Mouse (Mus musculus) small intestine, adult 2 months (tissue): ENCODE measurements around the gene Klk1b24.

Experiments
- CTCF ChIP-seq: fragments of 200-500 bp; IDR thresholded peaks from 2 replicates; pipeline ENCODE4 v1.5.1; 2012; ENCODE audit warnings: low read depth, mild to moderate bottlenecking, control low read depth, inconsistent platforms, low read length, moderate library complexity, mixed read lengths; ENCODE audit not compliant: insufficient replicate concordance, insufficient read length; ENCODE audit errors: extremely low read depth
- POLR2A ChIP-seq: fragments of 200-500 bp; IDR thresholded peaks from 2 replicates; pipeline ENCODE4 v1.6.1; 2012; ENCODE audit warnings: low read depth, mild to moderate bottlenecking, control low read depth, inconsistent platforms, low read length, moderate library complexity

- TF ChIP-seq CTCF (no peak), POLR2A (no peak)
Measured at GRCm38 (mm10) chr7:44208307-44208706, 20.3 kb downstream of the Klk1b24 start.
